Mouse (Mus musculus) ovary, postnatal 10 days (tissue): Measurements from ENCODE around the gene Fam168a.

ENCODE experiments used
- DNase-seq: peaks from one replicate; pipeline ENCODE4 v3.0.0; 2022; ENCODE audit warnings: low spot score

The Fam168a gene

DNA sequence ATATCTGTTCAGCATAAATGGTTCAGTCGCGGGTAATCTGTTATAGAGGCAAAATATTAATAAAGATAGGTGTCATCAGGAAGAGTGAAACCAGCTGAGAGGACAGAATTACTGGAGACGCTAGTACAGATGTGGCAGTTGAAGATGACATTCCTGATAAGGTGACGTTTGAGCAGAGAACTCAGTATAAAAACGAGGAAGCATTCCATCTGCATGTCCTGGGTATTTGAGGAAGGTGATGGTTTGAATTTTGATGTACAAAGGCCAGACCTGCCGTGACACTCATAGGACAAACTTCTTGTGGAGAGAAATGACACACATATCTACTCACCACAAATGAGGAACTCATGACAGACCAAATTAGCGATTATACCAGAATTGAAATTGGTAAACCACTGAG lies 73.8 kb downstream of the Fam168a start:
- no peak for DNase-seq

DNA sequence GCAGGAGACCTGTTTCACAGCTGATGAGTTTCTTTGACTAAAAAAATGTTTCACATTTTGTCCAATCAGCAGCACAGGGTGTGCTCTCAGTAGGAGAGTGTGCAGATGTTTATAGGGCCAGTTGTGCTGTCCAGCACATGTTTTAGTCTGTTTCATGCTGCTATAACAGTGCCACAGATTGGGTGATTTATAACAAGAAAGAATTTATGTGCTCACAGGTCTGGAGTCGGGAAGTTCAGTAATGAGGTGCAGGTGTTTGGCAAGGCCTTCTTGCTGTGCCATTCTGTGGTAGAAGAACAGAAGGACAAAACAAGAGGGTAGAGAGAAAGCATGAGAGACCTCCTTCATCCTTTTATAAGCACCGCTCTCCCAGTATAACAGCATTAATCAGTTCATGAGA lies 78.2 kb downstream of the Fam168a start:
- no peak for DNase-seq

DNA sequence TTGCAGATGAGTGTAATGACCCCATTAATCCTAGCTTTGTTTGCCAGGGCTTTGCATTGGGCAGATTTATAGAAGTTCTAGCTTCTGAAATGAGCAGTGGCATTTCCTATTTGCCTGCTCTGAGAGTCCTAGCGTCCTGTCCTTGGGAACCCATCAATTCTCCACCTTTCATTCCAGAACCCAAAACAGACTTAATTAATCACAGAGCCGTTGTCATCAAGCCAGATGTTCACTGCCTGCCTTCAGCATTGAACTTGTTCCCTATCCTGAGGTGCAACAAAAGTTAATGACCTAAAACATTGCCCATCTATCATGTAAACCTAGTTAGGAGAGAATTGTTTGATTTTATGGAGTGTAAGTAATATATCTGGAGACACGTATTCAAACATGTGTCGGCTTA lies 79.0 kb downstream of the Fam168a start:
- no peak for DNase-seq

DNA sequence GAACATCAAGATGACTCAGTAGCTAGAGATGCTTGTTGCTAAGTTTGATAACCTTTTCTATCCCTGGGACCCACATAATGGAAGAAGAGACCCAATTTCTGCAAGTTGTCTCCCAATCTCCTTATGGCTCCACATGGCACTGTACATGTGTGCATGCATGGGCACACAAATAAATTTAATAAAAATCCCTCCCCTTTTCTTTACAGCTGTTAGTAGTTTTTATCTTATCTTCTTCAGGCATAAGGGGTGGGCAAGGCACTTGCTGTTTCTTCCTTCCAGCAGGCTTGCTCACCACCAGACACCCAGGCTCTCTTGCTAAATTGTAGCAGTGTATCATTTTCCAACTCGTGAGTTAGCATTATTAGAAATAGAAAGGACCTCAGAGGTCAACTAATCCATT lies 79.6 kb downstream of the Fam168a start:
- DNase-seq, result no peak

DNA sequence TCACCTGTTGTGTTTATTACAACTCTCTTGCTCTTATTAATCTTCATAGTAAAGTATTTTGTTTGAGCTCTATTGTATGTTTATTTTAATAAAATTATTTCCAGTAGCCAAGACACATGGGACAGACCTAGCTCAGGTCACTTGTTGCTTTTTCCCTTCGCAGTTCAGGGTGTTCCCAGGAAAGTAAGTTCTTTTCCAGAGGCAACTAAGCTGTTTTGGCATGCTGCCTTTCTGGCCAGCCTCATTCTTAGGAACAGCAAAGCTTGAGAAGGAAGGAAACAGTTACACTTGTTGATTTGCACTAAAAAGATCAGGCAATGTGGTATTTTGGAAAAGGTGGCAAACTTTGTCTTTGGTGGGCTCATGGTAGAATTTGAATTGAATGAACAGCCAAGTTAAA lies 81.9 kb downstream of the Fam168a start:
- DNase-seq, result no peak

DNA sequence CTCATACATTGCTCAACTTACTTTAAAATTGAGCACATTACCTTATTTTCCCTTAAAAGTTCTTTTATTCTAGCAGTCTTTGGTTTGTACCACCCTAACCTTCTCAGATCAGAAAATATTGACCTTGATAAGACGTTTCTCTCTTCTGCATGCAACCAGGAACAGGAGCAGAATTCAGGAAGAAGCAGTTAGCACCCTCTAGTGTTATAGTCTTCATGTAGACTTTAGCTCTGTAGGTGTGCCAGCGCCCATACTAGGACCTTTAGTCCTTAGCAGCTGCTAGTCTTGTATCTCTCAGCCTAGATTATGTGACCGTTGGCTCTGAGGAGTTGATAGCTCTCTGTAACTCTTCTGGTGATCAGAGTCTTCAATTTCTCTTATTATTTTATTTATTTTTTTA lies 92.4 kb downstream of the Fam168a start:
- DNase-seq, result no peak

DNA sequence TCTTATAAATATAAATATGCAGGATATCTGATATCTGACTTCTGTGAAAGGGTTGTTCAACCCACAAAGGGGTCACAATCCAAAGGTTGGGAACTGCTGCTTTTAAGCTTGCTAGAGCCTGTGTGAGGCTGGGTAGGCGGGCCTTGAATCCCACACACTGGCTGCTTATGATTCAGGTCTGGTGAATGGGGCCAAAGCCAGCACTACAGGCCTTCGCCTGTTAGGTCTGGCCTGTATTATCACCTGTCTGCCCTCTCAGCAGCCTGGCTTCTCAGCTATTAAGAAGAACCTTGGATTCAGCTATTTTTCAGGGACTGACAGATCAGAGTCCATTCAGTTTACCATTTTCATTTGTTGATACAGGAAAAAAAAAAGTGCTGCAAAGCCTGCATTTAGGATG lies 99.0 kb downstream of the Fam168a start:
- DNase-seq, result no peak

DNA sequence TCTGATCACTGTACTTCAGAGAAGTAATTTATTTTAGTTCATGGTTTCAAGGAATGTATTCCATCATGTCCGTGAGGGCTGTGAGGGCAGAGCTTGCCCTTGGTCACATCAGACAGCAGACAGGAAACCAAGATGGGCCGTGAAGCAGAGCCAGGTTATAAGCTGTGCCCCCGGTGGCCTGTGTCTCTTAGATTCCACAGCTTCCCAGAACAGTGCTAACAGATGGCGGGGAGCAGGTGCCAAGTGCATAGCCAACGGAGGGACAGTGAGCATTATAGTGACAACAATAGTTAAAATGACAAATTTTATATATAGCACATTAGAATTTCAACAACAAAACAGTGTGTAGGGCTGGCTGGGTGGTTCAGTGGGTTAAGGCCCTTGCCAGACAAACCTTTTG lies 105.5 kb downstream of the Fam168a start:
- DNase-seq, result no peak

DNA sequence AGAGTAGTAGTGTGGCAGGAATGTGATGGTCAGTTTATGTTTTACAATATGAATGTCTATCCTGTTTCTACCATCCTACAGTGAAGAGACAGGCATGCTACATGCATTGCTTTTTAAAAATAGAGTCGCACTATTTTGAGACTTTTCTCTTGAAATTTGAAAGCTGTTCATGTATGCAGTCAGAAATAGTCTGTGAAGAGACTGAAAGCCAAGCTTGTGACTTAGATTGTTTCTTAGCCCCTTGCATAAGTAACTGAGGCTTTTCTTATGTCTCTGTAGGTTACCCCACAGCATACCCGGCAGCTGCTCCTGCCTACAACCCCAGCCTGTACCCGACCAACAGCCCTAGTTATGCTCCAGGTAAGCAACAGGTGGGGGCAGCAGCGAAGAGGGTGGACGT lies 106.2 kb downstream of the Fam168a start:
- DNase-seq, result no peak

DNA sequence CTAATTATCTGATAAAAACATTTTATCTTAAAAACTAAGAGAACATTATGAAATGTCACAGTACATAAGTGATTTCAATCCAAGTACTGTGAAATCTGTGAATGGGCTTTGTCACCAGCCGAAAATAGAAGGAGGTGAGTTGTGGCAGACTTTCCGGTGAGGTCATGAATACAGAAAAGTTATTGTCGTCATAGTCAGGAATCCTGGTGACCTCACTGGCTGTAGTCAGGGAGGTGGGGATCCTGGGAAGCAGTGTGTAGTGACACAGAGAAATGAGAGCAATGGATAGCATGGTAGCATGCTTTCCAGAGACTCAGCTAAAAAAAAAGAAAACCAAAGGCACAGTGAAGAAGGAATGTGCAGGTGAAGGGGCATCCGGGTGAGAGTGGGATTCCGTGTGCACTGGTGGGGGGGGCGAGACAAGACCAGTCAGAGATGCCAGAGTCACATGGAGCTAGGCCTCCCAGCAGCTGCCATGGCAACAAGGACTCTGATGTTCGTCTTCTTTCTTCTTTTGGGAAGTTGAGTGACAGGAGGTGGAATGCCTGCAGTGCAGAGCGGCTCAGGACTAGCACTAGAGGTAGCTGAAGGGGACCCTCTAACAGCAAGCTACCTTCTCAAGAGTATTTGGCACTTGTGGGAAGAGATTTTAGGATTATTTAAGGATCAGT lies 109.6 kb downstream of the Fam168a start:
- no peak for DNase-seq

DNA sequence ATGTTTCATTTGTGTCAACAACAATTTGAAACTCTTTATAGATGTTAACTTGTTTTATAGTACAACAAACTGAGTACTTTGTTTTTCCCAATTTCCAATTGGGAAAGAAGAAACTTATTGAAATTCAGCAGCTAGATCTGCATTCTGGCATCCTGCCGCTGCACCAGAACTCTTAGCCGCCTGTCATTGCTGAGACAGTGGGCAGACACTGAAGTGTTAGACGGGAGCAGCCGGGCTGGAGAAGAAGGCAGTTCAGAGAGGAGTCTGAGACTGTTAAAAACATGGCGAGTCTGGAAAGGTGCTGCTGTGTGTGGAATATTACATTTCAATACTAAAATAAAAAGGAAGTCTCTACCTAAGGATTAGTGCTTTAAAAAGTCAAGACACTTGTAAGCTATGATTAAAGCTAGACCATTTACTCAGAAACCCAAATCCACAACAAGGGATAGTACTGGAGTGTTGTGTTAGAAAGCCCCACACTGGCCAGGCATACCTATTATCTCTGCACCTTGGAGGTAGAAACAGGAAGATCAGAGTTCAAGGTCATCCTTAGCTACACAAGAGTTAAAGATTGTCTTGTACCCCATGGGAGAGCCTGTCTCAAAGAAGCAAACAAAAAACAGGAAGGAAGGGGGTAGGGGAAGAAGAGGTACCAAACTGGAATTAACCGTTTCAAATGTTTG lies 110.5 kb downstream of the Fam168a start:
- no peak for DNase-seq

DNA sequence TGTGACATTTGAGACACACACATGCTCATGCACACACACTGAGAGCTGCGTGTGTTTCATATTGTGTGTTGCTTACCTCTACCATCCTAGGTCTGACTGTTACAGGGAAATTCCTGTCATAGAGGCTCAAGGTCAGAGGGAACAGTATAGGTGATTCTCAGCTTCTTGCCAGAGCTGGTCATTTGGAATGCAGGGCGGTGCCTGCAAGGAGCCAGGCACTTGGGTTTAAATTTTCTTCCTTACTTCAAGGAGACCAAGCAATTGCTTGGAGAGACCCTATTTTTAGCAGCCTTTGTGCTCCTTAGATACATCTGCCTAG lies 111.0 kb downstream of the Fam168a start:
- no peak for DNase-seq

DNA sequence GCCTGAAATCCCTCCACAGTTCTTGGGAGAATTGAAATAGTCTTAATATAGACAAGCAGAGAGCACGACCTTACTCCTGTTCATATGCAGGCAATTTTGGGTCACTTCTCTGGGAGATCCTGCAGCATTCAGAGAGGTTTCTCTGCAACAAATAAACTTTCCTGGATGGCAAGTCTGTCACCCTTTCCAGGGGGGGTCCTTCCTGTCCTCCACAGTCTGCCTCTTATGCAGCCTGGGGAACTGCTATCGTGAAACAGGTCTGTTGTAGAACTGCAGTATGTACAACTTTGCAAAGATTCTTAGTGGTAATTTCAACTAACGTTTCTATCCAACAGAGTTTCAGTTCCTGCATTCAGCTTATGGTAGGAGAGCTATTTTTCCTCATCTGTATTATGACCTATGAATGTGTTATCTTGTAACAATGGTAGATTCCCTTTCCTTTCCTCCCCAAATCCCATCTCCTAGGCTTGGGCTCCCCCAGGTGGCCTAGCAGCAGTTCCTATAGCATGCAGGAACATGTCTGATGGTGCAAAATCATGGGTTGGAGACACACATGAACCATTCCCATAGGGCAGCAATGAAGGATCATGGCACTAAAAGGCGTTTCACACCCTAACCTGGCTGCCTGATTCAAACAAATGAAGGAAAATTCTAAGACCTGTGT lies 112.1 kb downstream of the Fam168a start:
- no peak for DNase-seq

DNA sequence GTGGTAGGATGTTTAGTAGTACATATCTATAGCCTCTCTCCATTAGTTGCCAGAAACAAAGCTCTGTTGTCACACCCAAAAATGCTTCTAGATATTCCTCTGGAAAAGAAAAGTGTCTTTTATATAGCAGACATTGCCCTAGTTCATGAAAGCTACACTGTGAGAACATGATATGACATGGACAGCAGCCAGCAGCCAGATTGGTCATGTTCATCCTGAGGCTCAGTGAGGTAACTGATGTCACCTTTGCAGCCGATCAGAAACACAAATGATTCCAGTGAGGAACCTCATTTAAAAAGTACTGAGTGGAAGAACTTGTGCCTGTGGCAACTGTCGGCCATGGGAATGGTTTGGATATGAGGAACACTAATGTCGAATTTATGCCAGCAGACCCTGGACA lies 118.2 kb downstream of the Fam168a start:
- DNase-seq, result no peak

DNA sequence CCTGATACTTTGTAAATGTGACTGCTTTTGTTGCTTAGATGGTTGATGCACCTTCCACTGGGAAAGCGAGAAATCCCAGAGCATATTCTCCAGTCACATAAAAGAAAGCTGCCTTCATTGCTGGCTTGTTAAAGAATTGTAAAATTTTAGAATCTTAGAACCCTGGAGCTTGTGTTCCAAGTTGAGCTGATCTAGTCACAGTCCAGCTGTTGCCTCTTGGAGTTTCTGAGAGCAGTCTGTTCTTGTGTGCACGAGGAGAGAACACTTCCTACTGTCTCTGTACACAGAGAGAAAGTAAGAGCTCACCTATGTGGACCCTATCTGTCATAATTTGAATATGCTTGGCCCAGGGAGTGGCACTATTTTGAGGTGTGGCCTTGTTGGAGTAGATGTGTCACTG lies 122.1 kb downstream of the Fam168a start:
- no peak for DNase-seq

DNA sequence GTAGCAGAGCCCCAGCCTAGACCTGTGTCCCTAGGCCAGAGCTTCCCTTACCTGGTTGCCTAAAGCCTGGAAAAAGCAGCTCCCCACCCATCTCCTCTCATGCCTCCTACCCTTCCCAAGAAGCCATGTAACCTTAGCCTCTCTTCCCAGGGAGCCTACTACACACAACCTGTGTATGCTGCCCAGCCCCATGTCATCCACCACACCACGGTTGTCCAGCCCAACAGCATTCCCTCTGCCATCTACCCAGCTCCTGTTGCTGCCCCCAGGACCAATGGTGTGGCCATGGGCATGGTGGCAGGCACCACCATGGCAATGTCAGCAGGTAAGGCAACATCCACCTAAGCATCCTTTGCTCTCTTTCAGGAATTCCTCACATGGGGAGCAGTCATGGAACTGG lies 127.4 kb downstream of the Fam168a start:
- DNase-seq, result no peak

DNA sequence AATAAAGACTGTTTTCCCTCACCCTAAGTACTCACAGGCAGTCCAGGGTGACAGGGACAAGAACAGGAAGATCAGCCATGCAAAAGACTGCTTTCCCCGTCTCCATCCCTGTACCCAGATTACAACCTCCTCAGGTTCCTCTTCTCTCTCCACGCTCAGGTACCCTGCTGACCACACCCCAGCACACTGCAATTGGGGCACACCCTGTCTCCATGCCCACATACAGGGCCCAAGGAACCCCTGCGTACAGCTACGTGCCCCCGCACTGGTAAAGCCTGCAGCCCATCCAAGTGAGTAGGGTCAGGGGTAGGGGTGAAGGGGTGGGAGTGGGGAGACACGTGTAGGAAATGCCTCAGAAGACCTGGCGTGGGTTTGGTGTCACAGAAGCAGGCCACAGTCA lies 128.7 kb downstream of the Fam168a start:
- DNase-seq, result no peak

DNA sequence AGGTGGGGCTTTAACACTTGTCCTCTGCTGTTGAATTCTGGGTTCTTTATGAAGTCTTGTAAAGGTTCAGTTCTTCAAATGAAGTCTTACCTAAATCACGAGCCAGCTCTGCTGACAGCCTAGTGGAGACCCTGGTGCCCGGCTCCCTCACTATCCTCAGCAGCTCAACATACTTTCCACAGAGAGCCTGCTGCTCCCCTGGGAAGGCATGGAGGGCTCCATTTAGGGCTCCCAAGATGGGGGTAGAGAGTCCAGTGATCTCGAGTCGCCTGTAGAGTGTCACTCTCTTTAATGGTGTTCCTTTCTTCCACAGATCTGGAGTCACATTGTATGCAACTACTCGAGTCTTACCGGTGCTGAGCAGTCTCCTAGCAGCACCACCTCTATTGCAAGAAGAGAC lies 129.3 kb downstream of the Fam168a start:
- DNase-seq, result no peak

DNA sequence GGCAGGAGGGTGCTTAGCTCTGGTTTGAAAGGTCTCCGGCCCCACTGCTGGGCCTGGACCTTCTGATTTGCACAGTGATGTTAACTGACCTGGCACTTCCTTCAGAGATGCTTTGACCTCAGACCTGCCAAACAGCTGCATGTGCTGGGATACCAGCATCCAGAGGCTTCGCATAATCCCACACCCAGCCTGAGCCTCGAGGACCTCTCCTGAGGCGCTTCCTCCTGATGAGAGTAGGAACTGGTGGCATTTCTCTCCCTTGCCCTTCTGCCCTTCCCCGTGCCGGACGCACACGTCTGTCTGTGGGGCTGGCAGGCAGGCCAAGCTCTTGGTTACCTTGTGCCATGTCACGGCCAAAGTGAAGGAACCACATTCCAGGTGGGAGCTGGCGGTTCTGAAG lies 130.2 kb downstream of the Fam168a start:
- DNase-seq, result no peak

DNA sequence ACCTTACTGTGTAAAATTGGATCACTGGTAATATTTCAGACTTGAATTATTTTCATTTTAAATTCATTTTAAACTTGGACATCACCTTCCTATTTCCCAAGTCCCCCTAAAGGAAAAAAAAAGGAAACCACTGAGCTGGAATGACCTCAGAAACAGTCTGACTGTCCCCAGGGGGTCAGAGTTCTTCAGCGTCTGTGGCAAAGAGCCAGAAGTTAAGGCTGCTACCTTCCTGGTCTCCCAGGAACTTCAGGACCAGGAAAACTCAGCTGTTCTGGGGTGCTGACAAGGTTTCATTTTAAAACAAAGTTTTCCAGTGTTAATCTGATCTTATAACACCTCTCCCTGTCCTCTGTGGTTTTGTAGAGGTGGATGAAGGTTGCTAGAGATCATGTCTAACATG lies 131.3 kb downstream of the Fam168a start:
- no peak for DNase-seq

DNA sequence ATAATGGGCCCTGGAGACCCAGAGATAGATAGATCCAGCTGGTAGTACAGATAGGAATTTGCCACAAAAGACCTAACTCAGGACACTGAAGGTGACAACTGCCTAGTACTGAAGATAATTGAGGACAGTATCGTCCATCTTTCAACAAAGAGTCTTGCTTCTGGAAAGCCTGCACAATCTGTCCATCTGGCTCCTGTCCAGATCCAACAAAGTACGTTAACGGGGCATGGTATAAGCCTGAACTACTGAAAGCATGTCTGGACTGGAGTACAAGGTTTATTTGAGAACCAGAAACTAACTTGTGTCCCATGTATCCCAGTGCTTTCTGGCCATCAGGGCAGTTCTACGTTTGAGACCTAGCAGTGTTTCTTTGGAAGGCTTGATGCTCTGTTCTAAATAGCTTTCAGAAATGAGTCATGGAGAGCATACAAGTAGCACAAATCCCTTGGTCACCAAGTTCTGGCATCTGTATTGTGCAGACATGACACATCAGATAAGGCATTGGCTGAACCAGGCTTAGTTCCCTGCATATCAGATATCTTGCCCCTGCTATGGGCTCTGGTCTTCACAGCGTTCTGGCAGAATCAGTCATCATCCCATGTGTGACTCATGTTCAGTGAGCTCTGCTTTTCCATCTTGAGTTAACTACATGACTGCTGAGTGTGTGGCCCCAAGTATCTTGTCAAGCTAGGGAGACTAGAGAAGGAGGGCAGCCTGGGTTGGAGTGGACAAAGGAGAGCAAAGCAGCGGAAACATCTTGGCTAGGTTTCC lies 133.4 kb downstream of the Fam168a start:
- DNase-seq, result no peak

DNA sequence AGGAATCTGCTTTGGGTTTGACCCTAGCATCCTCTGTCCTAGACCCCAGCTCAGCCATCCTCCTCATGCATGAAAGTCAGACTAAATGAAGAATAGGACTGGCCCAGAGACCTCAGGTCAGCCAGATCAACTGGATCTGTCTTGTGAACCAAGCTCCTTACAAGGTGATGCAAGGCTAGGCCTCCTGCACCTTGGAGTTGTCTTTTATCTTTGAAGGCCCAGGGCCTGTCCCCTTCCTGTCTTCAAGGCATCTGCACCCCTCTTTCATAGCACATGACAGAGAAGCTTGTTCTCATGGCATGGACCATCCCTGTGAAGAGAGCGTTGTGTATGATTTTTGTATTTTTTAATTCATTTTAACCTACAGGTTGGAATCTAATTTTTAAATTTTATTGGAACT lies 134.5 kb downstream of the Fam168a start:
- no peak for DNase-seq

DNA sequence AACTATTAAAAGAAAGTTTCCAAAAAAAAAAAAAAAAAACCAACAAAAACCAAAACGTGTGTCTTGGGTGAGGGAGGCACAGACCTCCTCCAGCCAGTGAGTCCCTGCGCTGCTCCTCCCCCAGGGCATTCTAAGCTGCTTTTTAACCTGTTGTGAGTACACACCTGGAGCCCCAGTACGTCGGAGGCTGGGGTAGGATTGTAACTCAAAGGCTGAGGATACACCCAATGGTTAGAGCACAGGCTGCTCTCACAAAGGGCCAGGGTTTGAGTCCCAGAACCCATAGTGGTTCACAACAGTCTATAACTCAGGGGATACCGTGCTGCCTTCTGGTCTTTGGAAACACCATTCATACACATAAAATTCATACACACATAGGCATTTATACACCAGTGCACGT lies 135.2 kb downstream of the Fam168a start:
- no peak for DNase-seq
